Mouse (Mus musculus): Measurements from ENCODE around the gene Lta.

The Lta gene

GRCm38 (mm10) chr17:35204494-35205379, at the start of gene Lta:
Lta (minus strand) TSS chr17:35205351.
- in situ Hi-C loops (cut with MboI, MseI), result loop anchor here (25.0 kb wide), 1 partner anchor 808 kb away; the partner anchor contains the start of gene H2-T24

- in situ Hi-C loops (cut with MboI, MseI), result no loop called here
These were observed 49.3 kb upstream of the Lta start for GRCm38 (mm10) chr17:35254241-35255098.

DNA sequence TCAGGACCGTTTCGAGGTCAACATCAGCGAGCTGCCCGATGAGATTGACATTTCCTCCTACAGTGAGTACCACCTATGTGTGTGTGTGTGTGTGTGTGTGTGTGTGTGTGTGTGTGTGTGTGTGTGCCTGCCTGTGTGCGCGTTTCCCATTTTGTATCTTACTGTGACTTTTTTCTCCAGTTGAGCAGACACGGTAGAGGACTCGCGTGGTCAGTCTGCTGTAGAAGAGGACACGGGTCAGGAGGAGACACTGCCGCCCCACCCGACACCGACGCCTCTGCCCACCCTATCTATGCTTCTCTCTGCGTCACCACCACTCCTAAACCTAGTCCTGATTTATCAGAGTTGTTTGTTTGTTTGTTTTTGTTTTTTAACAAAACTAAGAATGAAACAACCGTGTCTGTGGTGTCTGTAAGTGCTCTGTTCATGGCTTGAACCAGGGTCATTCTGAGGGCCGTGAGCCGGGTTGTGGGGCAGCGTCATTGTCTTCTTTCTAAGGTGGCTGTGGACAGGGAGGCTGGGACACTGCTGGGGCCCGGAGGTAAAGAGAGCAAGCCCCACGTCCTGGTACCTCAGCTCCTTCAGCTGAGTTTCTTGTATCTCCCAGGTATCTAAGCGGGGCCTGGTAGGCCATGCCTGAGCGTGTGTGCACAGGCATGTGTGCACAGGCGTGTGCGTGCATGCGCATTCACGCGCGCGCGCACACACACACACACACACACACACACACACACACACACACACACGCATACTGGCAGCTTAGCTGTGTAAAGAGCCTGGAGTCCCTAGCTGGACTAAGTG, 48.3 kb upstream of the Lta start:
- in situ Hi-C loops (cut with MboI, MseI), result no loop called here

DNA sequence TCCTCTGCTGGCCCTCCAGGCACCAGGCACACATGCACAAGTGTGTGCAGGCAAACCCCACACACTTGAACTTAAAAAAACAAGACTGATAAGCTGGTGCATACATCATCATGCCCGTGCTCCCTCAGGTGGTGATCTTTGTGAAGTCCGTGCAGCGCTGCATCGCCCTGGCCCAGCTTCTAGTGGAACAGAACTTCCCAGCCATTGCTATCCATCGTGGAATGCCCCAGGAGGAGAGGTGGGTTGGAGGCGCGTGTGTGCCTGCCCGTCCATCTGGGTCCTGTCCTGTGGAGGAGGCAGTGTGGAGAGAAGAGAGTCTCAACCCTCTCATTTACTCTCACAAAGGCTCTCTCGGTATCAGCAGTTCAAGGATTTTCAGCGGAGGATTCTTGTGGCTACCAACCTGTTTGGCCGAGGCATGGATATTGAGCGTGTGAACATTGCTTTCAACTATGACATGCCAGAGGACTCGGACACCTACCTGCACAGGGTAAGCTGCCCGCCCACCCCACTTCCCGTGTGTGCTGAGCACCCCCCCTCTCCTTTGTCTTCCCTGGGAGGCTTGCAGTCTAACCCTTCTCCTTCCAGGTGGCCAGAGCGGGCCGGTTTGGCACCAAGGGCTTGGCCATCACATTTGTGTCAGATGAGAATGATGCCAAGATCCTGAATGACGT, 47.6 kb upstream of the Lta start:
- in situ Hi-C loops (cut with MboI, MseI), result no loop called here

DNA sequence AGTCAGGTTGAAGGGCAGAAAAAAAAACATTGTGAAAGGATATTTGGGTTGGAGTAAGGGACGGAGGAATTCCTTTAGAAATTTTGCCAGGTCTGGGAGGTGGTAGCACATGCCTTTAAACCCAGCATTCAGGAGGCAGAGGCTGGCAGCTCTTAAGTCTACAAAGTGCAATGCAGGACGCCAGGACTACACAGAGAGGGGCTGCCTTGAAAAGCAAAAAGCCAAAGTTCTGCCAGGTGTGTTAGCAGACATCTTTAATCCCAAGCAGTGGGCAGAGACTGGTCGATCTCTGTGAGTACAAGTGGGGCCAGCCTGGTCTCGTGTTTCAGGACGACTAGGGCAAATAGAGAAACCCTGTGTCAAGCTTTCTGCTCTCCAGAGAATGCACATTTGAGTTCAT, 46.8 kb upstream of the Lta start:
- in situ Hi-C loops (cut with MboI, MseI), result no loop called here

GRCm38 (mm10) chr17:35251162-35251719, 46.1 kb upstream of the Lta start:
- in situ Hi-C loops (cut with MboI, MseI), result no loop called here

- in situ Hi-C loops (cut with MboI, MseI), result no loop called here
These were observed 45.4 kb upstream of the Lta start for GRCm38 (mm10) chr17:35250348-35251120.

GRCm38 (mm10) chr17:35249451-35250197, 44.5 kb upstream of the Lta start:
- in situ Hi-C loops (cut with MboI, MseI), result no loop called here

- in situ Hi-C loops (cut with MboI, MseI), result no loop called here
These were observed 43.8 kb upstream of the Lta start for GRCm38 (mm10) chr17:35248986-35249385.

DNA sequence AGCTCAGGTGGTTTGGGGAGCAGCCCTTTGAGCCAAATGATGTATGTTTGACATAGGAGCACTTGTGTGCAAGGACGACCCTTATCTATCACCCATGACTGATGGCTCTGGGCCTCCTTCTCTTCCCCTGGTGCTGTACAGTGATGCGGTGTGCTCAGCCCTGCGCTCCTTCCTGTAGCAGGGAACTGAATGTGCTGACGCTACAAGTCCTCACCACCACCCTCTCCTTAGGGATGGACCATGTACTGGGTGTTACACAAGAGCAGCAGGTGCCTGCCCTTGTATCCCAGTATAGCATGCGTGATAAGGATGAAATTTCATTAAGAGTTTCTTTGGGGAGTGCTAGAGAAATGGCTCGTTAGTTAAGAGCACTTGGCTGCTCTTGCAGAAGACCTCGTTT, 42.0 kb upstream of the Lta start:
- in situ Hi-C loops (cut with MboI, MseI), result no loop called here

- in situ Hi-C loops (cut with MboI, MseI), result no loop called here
These were observed 40.8 kb upstream of the Lta start for GRCm38 (mm10) chr17:35245731-35246623.

DNA sequence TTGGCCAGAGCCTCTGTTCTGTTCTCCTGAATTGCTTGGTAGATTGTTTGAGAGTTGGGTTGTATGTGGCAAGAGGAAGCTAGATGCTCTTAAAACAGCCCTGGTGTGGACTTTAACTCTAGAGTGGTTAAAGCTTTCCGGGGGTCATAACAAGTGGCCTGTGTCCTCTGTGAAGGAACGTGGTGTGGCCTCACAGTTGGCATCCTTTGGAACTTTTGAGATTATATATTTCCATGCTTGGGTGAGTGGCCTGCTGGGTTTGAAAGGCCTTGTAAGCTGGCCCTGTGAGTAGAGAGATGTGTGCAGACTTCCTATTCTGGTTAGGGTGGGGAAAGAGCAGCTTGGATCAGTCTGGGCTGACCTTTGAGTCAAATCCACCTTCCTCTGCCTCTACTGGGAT, 39.8 kb upstream of the Lta start:
- in situ Hi-C loops (cut with MboI, MseI), result no loop called here

DNA sequence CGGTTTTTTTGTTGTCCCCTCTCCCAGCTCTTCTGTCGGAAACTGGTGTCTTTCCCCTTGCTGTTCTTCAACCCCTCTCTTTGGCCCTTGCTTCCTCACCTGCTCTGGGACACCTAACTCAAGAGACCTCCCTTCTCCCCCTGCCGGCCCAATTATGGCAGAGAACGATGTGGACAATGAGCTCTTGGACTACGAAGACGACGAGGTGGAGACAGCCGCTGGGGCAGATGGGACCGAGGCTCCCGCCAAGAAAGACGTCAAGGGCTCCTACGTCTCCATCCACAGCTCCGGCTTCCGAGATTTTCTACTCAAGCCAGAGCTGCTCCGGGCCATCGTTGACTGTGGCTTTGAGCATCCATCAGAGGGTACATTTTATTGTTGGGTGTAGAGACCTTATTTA, 37.9 kb upstream of the Lta start:
- in situ Hi-C loops (cut with MboI, MseI), result no loop called here

DNA sequence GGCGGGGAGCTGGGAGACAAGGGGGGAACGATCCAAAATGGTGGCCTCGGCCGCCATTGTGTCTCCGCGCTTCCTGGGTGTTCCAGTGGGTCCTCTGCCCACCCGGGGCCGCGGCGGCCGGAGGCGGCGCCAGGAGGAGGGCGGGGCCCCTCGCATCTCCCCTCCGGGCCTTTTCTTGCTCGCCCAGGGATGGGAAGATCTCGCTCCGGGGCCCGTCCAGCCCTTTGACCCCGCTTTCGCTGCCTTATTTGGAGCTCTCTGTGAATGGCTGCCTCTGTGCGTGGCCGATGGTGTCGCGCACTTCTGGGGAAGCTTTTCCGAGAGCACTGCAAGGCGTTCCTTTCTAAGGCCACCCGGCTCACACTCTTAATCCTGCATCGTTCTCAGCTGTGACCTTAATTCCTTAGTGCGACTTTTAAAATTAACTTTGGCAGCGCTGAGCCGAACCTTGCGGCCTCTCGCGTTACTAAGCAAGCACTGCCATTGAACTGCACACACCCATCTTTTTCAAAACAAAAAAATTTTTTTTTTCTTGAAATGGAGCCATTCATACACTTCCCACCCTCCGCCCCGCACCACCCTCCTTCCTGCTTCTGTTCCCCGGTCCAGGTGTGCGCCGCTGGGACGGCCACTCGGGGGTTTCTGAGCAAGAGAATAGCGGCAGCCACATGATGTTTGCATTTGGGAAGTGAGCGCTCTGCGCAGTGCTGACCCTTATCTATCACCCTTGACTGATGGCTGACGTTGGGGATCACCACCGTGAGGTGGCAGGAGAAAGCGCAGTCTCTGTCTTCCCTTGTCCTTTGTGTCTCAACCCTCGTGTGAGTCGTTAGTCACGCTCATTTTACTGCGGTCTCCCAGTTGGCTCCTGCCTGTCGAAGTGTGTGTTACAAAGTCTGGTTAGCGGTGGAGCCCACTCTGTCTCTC, 37.1 kb upstream of the Lta start:
- in situ Hi-C loops (cut with MboI, MseI), result no loop called here

- in situ Hi-C loops (cut with MboI, MseI), result no loop called here
These were observed 36.3 kb upstream of the Lta start, which contains the start of gene Ddx39b for GRCm38 (mm10) chr17:35241305-35242014. Ddx39b (plus strand) TSS chr17:35241746.
